Mouse (Mus musculus) right cerebral cortex, postnatal 14 days (tissue): ENCODE data around the gene Snrpb.

ENCODE experiments used
- DNase-seq: peaks from one replicate; pipeline ENCODE4 v3.0.0; 2022

The Snrpb gene

DNA sequence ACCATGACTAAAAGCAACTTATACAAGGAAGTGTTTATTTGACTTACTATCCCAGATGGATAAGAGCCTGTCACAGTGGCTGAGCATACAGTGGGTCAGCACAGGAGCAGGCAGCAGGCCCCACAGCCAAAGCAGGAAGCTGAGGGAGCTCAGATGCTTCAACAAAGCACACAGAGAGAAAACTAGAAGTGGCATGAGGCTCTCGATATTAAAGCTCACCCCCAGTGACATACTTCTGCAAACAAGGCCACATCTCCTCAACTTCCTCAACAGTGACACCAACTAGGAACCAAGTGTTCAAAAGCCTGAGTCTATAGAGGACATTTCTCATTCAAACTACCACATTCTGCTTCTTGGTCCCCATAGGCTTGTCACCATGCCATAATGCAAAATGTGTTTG is 49.5 kb downstream of the Snrpb start:
- DNase-seq, result no peak

DNA sequence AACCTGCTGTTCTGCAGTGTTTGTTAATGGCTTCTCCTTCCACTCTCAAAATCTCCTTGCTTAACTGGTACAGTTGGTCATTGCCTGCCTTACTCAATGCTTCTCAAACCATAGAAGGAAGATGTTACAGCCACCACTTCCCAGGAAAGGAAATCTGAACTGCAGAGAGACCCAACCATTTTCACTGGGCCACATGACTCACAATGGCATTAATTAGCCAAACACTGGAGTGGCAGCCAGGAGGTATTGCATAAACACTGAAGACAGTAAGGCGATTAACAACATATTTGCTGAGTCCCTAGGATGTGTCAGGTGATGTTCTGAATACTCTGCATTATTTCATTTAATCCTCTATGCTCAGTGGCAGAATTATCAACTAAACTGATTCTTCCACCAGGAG is 53.1 kb downstream of the Snrpb start:
- no peak for DNase-seq

DNA sequence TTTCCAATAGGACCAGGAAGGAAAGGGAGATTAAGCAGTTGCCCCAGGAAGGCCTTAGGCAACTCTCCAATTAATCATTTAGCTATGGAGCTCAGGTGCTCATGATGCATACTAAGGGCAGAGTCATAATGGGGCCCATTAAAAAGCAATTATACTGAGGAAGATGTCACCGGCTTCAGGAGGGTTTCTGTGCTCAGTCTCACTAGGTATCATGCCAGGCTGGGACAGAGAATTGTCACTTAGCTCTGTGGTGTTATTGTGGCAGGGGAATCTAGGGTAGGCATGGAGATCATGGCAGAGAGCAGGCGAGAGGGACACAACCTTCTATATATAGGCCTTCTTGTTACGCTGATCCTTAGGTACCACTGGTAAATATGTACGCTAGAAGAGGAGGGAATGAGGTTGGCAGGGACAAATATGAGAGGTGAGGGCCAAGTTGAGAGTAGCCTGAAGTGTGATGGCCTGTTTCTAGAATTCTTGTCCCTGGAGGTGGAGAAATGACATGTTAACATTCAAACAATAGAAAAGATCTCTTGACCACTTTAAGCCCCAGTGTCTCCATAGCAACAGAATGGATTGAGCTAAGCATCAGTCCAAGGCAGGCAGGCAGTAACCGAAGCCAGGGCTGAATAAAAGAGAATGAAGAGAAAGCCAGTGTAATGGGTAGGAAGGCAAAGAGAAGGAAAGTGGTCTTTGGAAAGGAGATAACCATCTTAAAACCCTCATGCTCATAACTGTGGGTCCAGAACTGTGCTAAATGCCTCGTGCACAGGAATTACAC is 53.7 kb downstream of the Snrpb start:
- DNase-seq, result no peak
